8 mouse cellular contexts compared by ENCODE assay signal in genomic region chrX:9271947-9272459, GRCm38 (mm10). TPM values are rescaled to one million over a fixed set of nuclear protein-coding genes. Genes with fewer than 3 reads are reported as not detected.
A peak's percentile ranks its signal among the peaks of the same experiment; 100 is the strongest.
DNase-seq lines count a peak whose midpoint lies in the region; ATAC-seq and TF ChIP-seq lines count a peak whose summit lies in the region.

No protein-coding gene starts in this region.

- no peaks in the 10 kb centered on the region for H3K36me3 ChIP-seq in kidney, postnatal 0 days (ENCODE audit: insufficient read depth, low read length)
- H3K36me3 ChIP-seq in hindbrain, embryonic 16.5 days (ENCODE audit: control insufficient read depth, insufficient read depth, low read length), result no peaks in the 10 kb centered on the region
- no peaks in the 10 kb centered on the region for H3K36me3 ChIP-seq in midbrain, embryonic 16.5 days (ENCODE audit: control insufficient read depth, insufficient read depth, low read length)

- no peak for DNase-seq in kidney, postnatal 0 days (ENCODE audit: low spot score)
- DNase-seq in kidney, adult 9 months, result no peak
- no peak for DNase-seq in adrenal gland, adult 2 months
- no peak for DNase-seq in spleen, postnatal 10 days (ENCODE audit: low spot score in 2 of 2)
- no peak for DNase-seq in thymus, postnatal 10 days (ENCODE audit: low spot score in 2 of 2)

- peak overlapping the region; percentile 54 for H3K4me2 ChIP-seq in kidney, postnatal 0 days (ENCODE audit: low read length)
- H3K4me2 ChIP-seq in hindbrain, embryonic 16.5 days (ENCODE audit: low read length), result peak overlapping the region; percentile 55
- peak overlapping the region; percentile 52 for H3K4me2 ChIP-seq in midbrain, embryonic 16.5 days (ENCODE audit: low read length)

- peak overlapping the region; percentile 28; the same call in 1 of the 2 replicates for H3K27ac ChIP-seq in kidney, postnatal 0 days
- no peak overlapping the region for H3K27ac ChIP-seq in hindbrain, embryonic 16.5 days (ENCODE audit: low read depth, low read length)
- H3K27ac ChIP-seq in midbrain, embryonic 16.5 days (ENCODE audit: low read length), result no peak overlapping the region

- no peaks in the 10 kb centered on the region for H3K9me3 ChIP-seq in kidney, postnatal 0 days (replicated peaks; ENCODE audit: low read length)
- no peaks in the 10 kb centered on the region for H3K9me3 ChIP-seq in hindbrain, embryonic 16.5 days (ENCODE audit: control insufficient read depth, low read length)
- no peaks in the 10 kb centered on the region for H3K9me3 ChIP-seq in midbrain, embryonic 16.5 days (replicated peaks; ENCODE audit: control insufficient read depth, low read length, poor library complexity, severe bottlenecking)

- TF ChIP-seq CTCF in kidney, postnatal 0 days (IDR thresholded peaks at IDR 0.05; ENCODE audit: low read depth), result no peak

- H3K4me1 ChIP-seq in kidney, postnatal 0 days (replicated peaks; ENCODE audit: insufficient read depth, low read length), result no peaks in the 10 kb centered on the region
- no peaks in the 10 kb centered on the region for H3K4me1 ChIP-seq in hindbrain, embryonic 16.5 days (ENCODE audit: control insufficient read depth, insufficient read depth, low read depth, low read length)
- H3K4me1 ChIP-seq in midbrain, embryonic 16.5 days (ENCODE audit: control insufficient read depth, insufficient read depth, low read length), result no peaks in the 10 kb centered on the region; the same call in 1 of the 2 replicates

- peak overlapping the region; percentile 51 for H3K4me3 ChIP-seq in kidney, postnatal 0 days (replicated peaks; ENCODE audit: low read depth, low read length)
- peak overlapping the region; percentile 46 for H3K4me3 ChIP-seq in hindbrain, embryonic 16.5 days (ENCODE audit: low read length)
- H3K4me3 ChIP-seq in midbrain, embryonic 16.5 days (ENCODE audit: low read depth, low read length), result peak overlapping the region; percentile 58

- ATAC-seq in kidney, postnatal 0 days (replicated peaks; ENCODE audit: low FRiP score, low read depth), result no peak
- 0 out of 2 replicates have a peak, but pooled peaks have one; percentile 0 for ATAC-seq in common myeloid progenitor, adult 5-6 weeks (replicated peaks; ENCODE audit: low read depth, poor library complexity, severe bottlenecking)
- no peak; the same call in 1 of the 2 replicates for ATAC-seq in hindbrain, embryonic 16.5 days
- no peak for ATAC-seq in midbrain, embryonic 16.5 days

- no peaks in the 10 kb centered on the region for H3K27me3 ChIP-seq in kidney, postnatal 0 days (ENCODE audit: insufficient read depth, low read length)
- H3K27me3 ChIP-seq in hindbrain, embryonic 16.5 days (replicated peaks; ENCODE audit: control insufficient read depth, insufficient read depth, low read length), result no peaks in the 10 kb centered on the region
- H3K27me3 ChIP-seq in midbrain, embryonic 16.5 days (ENCODE audit: control insufficient read depth, insufficient read depth, low read depth, low read length), result no peaks in the 10 kb centered on the region

- H3K9ac ChIP-seq in kidney, postnatal 0 days (ENCODE audit: low read depth, low read length), result no peak overlapping the region
- H3K9ac ChIP-seq in hindbrain, embryonic 16.5 days (ENCODE audit: low read depth, low read length), result peak overlapping the region; percentile 66; the same call in 1 of the 2 replicates
- peak overlapping the region; percentile 72; the same call in 1 of the 2 replicates for H3K9ac ChIP-seq in midbrain, embryonic 16.5 days (ENCODE audit: low read depth, low read length)

- WGBS in kidney, postnatal 0 days, result 27% methylated on average over 8 of the region's 8 CpGs
- WGBS in hindbrain, embryonic 16.5 days, result 31% methylated on average over 8 of the region's 8 CpGs
- WGBS in midbrain, embryonic 16.5 days, result 30% methylated on average over 8 of the region's 8 CpGs

RNA-seq across cellular contexts. Expression of gene Xk, which starts 0.6 kb away (rescaled TPM):
- polyA plus RNA-seq in kidney, postnatal 0 days (2015; fragmentation: Nextera tagmentation; extraction: Ambion mirVana), result 0.47 and 0.61 TPM in 2 replicates
- total RNA-seq in common myeloid progenitor, adult 5-6 weeks (2017), result 13.8 and 14.1 TPM in 2 replicates
- 5.7 TPM in 2 replicates for polyA plus RNA-seq in hindbrain, embryonic 16.5 days (2015; fragmentation: Nextera tagmentation; extraction: Ambion mirVana)
- polyA plus RNA-seq in midbrain, embryonic 16.5 days (2015; fragmentation: Nextera tagmentation; extraction: Ambion mirVana), result 5.3 and 5.4 TPM in 2 replicates
- total RNA-seq in adrenal gland, adult 2 months (2021), result 1 to 10 TPM; 1.7 to 1.9 TPM
- polyA plus RNA-seq in adrenal gland, adult 2 months (2012; rRNA removed), result 0.62 and 0.66 TPM in 2 replicates

RNA-seq across cellular contexts. Expression of gene H2al1m, which starts 11.6 kb away (rescaled TPM):
- not detected in 2 replicates for polyA plus RNA-seq in kidney, postnatal 0 days (2015; fragmentation: Nextera tagmentation; extraction: Ambion mirVana)
- total RNA-seq in common myeloid progenitor, adult 5-6 weeks (2017), result 2.0 TPM in 1 of 2 replicates, not detected in the other
- polyA plus RNA-seq in hindbrain, embryonic 16.5 days (2015; fragmentation: Nextera tagmentation; extraction: Ambion mirVana), result 0.43 TPM in 1 of 2 replicates, not detected in the other
- polyA plus RNA-seq in midbrain, embryonic 16.5 days (2015; fragmentation: Nextera tagmentation; extraction: Ambion mirVana), result not detected in 2 replicates
- not detected for total RNA-seq in adrenal gland, adult 2 months (2021)
- polyA plus RNA-seq in adrenal gland, adult 2 months (2012; rRNA removed), result 0.31 TPM in 1 of 2 replicates, not detected in the other

RNA-seq across cellular contexts. Expression of gene Gm14862, which starts 15.3 kb away (rescaled TPM):
- polyA plus RNA-seq in kidney, postnatal 0 days (2015; fragmentation: Nextera tagmentation; extraction: Ambion mirVana), result not detected in 2 replicates
- not detected in 2 replicates for total RNA-seq in common myeloid progenitor, adult 5-6 weeks (2017)
- not detected in 2 replicates for polyA plus RNA-seq in hindbrain, embryonic 16.5 days (2015; fragmentation: Nextera tagmentation; extraction: Ambion mirVana)
- polyA plus RNA-seq in midbrain, embryonic 16.5 days (2015; fragmentation: Nextera tagmentation; extraction: Ambion mirVana), result 0.24 TPM in 1 of 2 replicates, not detected in the other
- total RNA-seq in adrenal gland, adult 2 months (2021), result not detected
- not detected in 2 replicates for polyA plus RNA-seq in adrenal gland, adult 2 months (2012; rRNA removed)
